Mouse (Mus musculus) 416B (cell line): Measurements from ENCODE around the gene Ank3.
A peak's percentile ranks its signal among the peaks of the same experiment; 100 is the strongest.
"Not testable (repeated sequence)": the region's sequence is repeated elsewhere in the genome, so short reads cannot be mapped to it uniquely, and the experiment has no call there.

Experiments
- DNase-seq: peaks from one replicate; pipeline ENCODE4 v3.0.0; 2011; ENCODE audit warnings: low read depth

Gene Ank3

GRCm38 (mm10) chr10:69398763-69399590, at the start of gene Ank3:
Ank3 (plus strand) TSS chr10:69398773.
- DNase-seq: no peak

GRCm38 (mm10) chr10:69351071-69351841, 47.3 kb upstream of the Ank3 start:
- peak; percentile 85 for DNase-seq

- DNase-seq: no peak
These were observed 46.7 kb upstream of the Ank3 start for GRCm38 (mm10) chr10:69351842-69352211.

DNA sequence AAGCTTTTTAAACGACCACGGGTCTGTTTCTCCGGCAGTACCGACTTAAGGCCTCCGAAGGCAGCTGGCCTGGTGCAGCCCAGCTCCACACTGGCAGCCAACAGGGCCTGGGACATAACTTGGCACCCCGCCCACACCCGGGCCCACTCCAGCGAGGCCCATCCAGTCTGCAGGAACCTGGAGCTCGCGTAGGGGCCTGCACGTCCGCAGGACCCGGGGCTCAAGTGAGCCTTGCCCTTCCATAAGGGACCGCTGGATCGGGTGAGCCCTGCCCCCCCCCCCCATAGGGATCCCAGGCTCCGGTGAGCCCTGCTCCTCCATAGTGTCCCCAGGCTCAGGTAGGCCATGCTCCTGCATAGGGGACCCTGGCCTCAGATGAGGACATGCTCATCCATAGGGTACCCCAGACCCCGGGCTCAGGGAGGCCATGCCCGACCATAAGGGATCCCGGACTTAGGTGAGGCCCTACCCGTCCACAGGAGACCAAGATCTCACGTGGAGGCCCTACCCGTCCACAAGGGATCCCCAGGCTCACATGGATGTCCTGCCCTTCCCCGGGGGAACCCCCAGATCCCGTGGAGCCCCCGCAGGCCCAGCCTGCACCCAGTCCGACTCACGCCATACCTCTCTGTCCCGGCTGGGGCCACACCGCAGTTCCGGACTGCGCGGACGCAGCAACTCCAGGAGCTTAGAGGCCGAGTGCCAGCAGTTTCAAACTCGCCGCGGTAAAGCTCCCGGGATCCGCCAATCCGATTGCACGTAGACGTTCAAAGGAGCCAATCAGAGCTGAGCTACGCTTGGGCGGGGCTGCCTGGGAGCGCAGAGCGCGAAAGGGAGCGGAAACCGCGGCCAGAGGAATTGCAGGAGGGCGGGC, 46.1 kb upstream of the Ank3 start, which contains the start of gene Cdk1:
TSS of gene Cdk1 (minus strand) at position 727 of the 874 bp plus-strand sequence.
- DNase-seq: peak; percentile 98

- DNase-seq: not testable (repeated sequence)
These were observed 45.5 kb upstream of the Ank3 start for GRCm38 (mm10) chr10:69353086-69353479.

DNA sequence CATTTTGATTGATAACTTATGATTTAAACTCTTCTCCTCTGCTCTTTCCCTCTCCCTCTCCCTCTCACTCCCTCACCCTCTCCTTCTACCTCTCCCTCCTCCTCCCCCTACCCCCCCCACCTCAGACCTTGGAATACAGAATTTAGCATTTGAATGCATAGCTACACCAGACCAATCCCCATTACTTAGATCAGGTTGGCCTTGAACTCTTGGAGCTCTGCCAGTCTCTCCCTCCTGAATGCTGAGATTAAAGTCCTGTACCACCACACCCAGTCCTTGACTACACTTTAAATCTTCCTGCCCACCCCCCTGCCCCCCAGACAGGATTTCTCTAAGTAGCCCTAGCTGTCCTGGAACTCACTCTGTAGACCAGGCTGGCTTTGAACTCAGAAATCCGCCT, 38.9 kb upstream of the Ank3 start:
- DNase-seq: no peak

DNA sequence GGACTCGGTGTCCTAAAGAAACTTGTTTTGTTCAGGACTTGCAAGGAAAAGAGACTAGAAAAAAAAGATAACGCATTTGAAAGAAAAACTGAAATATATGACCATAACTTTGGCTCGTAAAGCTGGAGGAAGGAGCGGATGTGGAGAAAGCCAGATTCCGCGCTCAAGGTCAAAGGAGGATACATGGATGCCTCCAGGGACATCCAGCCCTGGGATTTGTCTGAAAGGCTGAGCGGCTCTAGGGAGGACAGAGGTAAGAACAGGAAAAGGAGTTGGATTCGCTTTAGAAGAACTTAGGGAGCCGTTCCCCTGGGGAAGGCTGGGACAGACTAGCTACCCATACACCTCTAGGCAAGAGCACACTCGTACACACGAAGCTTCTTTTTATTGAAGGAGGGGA, 32.4 kb upstream of the Ank3 start:
- DNase-seq: no peak

- DNase-seq: peak; percentile 63
These were observed 31.6 kb upstream of the Ank3 start for GRCm38 (mm10) chr10:69366877-69367387.

- DNase-seq: no peak
These were observed 29.3 kb upstream of the Ank3 start for GRCm38 (mm10) chr10:69369321-69369720.

GRCm38 (mm10) chr10:69371441-69371840, 27.1 kb upstream of the Ank3 start:
- peak; percentile 31 for DNase-seq

DNA sequence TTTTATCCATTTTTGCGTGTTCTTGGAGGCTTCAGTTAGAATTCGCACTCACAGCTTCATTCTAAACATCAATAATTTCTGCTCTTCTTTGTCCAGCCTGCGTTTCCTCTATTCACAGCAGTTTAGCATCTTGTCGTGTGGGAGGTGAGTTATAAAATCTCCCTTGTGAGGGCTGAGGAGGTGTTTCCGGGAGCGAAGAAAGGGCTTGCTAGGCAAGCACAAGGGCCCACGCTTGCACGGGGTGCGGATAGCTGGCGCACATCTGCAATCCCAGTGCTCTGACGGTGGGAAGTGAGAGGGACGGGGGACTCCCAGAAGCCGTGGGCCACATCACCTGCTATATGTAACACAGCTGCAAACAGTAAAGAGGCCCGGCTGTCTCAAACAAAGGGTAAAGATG, 26.5 kb upstream of the Ank3 start:
- DNase-seq: no peak

- DNase-seq: no peak
These were observed 24.6 kb upstream of the Ank3 start for GRCm38 (mm10) chr10:69373796-69374550.

DNA sequence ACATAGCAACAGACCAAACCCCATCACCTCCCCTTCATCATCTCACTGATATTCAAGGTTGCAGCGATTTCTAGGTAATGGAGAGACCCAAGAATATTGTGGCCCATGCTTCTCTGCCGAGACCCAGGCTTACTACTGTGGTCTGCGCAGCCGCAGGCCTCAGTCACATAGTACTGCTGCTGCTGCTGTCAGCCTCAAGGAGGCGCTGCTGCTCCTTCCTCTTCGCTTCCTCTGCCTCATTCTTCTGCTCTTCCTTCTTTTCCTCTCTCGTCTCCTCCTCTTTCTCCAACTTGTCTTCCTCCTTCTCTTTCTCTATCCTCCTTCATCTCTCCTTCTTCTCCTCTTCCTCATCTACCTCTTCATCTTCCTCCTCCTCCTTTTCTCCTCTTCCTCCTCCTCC, 23.4 kb upstream of the Ank3 start:
- DNase-seq: no peak

- DNase-seq: no peak
These were observed 15.4 kb upstream of the Ank3 start for GRCm38 (mm10) chr10:69383186-69383585.

DNA sequence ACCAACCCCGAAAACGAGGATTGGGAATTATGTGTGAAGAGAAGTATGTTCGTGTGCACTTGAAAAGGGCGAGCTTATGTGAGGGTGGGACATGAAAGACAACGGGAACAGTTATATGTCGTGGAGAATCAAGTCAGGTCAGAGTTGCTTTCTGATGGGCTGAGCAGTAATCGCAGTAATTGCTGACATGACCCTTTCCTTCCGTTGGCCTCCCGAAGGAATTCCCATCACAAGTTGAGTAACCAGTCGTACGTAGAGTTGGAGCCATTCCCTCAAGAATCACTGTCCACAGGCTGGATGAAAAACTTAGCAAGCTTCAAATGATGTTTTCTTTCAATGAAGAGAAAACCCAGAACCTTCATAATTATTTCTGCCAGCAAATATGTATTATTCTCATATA, 13.9 kb upstream of the Ank3 start:
- DNase-seq: no peak

DNA sequence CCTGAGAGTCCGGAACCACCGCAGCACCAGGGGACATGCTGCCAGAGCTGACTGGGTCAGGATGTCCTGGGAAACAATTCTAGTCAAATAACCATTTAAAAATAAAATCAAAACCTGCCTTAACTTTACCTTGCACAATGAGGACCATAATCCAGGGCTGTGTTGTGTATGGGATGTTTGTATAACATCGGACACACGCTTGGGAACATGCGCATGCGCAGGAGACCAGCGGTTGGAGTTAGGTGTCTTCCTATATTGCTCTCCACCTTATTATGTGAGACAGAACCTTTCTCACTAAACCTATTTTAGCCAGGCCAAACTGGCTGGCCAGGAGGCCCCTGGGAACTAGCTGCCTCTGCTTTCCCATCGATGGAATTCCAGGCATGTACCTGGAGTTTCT, 13.4 kb upstream of the Ank3 start:
- DNase-seq: no peak

DNA sequence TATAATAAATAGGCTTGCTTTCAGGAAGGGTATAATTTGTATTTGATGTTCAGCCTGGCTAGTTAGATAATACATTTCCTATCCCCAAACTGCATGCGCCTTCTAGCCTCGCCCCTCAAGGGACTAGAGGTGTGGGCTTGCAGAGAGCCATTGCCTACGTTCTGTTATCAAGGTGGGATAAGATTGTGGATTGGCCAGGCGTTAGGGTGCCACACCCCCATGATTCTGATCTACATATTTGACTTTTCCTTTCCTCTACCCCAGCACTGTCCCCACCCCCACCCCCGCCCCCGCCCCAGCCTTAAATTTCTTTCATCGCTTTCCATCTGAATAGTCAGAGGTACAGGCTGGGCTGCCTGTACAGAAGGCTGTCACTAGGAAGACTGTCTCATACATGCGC, 11.8 kb upstream of the Ank3 start:
- DNase-seq: no peak

DNA sequence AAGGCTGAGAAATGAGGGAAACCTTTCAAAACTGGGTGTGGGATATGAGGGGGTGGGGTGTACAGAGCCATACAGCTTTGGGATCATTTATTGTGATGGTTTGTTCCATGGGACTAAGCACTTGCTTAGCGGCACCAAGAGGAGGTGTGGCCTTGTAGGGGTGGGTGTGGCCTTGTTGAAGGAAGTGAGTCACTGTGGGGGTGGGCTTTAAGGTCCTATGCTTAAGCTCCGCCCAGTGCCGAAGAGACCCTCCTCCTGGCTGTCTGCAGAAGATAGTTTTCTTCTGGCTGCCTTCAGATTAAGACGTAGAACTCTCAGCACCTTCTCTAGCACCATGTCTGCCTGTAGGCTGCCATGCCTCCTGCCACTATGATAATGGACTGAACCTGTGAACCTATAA, 9.1 kb upstream of the Ank3 start:
- DNase-seq: no peak

- DNase-seq: no peak
These were observed 293 bp upstream of the Ank3 start for GRCm38 (mm10) chr10:69398197-69398762.

DNA sequence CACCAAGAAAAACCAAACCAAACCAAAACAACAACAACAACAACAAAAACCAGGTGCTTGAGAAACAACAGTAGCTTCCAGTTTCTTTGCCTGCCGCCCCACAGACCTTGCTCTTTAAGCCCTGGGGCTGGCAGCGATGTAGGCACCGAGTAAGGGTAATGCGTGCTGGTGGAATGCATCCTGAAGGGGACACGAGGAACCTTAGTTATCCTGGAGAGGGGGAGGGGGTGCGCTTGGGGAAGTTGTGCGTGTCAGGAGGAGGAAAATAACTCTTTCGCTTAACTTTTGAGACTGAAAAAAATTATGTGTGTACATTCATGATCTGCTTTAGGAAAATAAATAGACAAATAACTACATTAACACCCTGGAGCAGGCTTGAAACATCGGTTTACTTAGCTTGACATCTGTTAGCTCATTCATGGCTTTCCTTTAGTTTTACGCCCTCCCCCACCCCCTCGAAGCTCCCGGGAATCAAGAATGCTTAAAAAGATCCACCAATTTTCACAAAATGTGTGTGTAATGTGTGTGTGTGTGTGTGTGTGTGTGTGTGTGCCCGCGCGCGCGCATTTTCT, 1.3 kb downstream of the Ank3 start:
- DNase-seq: no peak

- DNase-seq: no peak
These were observed 6.9 kb downstream of the Ank3 start for GRCm38 (mm10) chr10:69405431-69405830.
